Mouse (Mus musculus) liver, embryonic 14.5 days (tissue): Measurements from ENCODE around the gene Sh3pxd2a.

Experiments used
- CTCF ChIP-seq: IDR thresholded peaks from 2 replicates; pipeline ENCODE4 v1.5.1; 2016; ENCODE audit warnings: antibody characterized with exemption, low read depth, control low read depth
- EP300 ChIP-seq: IDR thresholded peaks from 2 replicates; pipeline ENCODE4 v1.6.1; 2016; ENCODE audit warnings: antibody characterized with exemption, low read depth

GRCm38 (mm10) chr19:47248906-47249568, 215.2 kb downstream of the Sh3pxd2a start:
- TF ChIP-seq EP300, result no peak
- TF ChIP-seq CTCF, result no peak
